Mouse (Mus musculus): ENCODE results near the gene Krt13. TPM values are rescaled to one million over a fixed set of nuclear protein-coding genes. Genes with fewer than 3 reads are reported as not detected.
A peak's percentile ranks its signal among the peaks of the same experiment; 100 is the strongest.

The Krt13 gene
- total RNA-seq, 2 experiments from 2014 or later: not detected

GRCm38 (mm10) chr11:100145104-100145503, 23.7 kb upstream of the Krt13 start:
- TF ChIP-seq CTCF (IDR thresholded peaks at IDR 0.05): no peak
- Histone ChIP-seq H3K27ac (no peak overlapping the region), H3K4me3 (peak overlapping the region; percentile 41)
- DNase-seq: no peak
- intact Hi-C loops (cut with DNase I): no loop called here

GRCm38 (mm10) chr11:100140966-100141365, 19.6 kb upstream of the Krt13 start:
- Histone ChIP-seq H3K27ac (no peak overlapping the region), H3K4me3 (no peak overlapping the region)
- TF ChIP-seq CTCF (IDR thresholded peaks at IDR 0.05): no peak; the same call in 1 of the 2 replicates
- intact Hi-C loops (cut with DNase I): no loop called here
- DNase-seq: peak; percentile 74

GRCm38 (mm10) chr11:100139391-100139790, 18.0 kb upstream of the Krt13 start:
- Histone ChIP-seq H3K27ac (no peak overlapping the region), H3K4me3 (no peak overlapping the region)
- no peak for TF ChIP-seq CTCF (IDR thresholded peaks at IDR 0.05)
- intact Hi-C loops (cut with DNase I): no loop called here
- no peak for DNase-seq

DNA sequence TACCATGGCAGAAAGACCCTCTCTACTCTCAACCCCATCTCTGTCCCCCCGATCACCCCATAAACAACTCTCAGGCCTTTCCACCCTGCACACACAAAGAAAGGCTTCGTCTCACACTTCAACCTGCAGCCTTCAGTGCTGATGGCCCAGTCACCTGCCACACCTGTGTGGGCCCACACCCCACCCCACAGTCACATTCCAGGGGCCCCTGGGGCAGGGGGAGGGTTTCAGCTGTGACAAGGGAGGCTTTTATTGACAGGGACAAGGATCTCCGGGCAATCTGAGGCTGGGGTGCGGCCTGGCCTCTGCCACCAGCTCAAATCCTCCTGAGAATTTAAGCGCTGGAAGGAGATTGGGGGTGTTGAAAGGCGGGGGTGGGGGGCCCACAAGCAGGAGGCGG, 17.4 kb upstream of the Krt13 start:
- TF ChIP-seq CTCF (IDR thresholded peaks at IDR 0.05): no peak
- no peak overlapping the region for H3K27ac ChIP-seq
- intact Hi-C loops (cut with DNase I): no loop called here
- no peak for DNase-seq
- no peak overlapping the region for H3K4me3 ChIP-seq

GRCm38 (mm10) chr11:100137693-100138092, 16.3 kb upstream of the Krt13 start:
- no peak for DNase-seq
- intact Hi-C loops (cut with DNase I): no loop called here
- Histone ChIP-seq H3K4me3 (no peak overlapping the region), H3K27ac (no peak overlapping the region)
- TF ChIP-seq CTCF (IDR thresholded peaks at IDR 0.05): no peak

DNA sequence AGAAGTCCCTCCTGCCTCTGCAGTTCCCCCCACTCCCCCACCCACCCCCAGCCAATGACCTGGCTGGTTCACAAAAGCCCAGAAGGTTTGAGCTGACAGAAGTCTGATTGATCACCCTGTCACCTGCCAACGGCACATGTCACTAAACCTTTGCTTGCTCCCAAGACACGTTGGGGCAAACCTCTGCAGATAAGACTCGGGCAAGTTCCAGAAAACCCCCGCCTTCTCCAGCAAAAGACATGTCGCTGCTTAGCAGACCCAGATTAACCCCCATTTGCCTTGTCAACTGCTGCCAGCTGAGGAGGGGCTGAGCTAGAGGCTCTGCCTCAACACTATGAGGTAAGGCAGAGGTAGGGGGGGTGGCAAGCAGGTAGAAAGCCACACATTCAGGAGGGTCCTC, 15.2 kb upstream of the Krt13 start:
- intact Hi-C loops (cut with DNase I): no loop called here
- TF ChIP-seq CTCF (IDR thresholded peaks at IDR 0.05): no peak
- H3K27ac ChIP-seq: no peak overlapping the region

GRCm38 (mm10) chr11:100135731-100136130, 14.4 kb upstream of the Krt13 start, which contains the start of gene Krt15:
Gene Krt15 (minus strand): TSS chr11:100135928.
- TF ChIP-seq CTCF (IDR thresholded peaks at IDR 0.05): no peak
- intact Hi-C loops (cut with DNase I): no loop called here
- DNase-seq: no peak
- H3K27ac ChIP-seq: no peak within 1 kb of the TSS
- no peak within 1 kb of the TSS for H3K4me3 ChIP-seq

More for the DNA sequence above, 15.2 kb upstream of the Krt13 start:
- no peak overlapping the region for H3K4me3 ChIP-seq
- no peak for DNase-seq

DNA sequence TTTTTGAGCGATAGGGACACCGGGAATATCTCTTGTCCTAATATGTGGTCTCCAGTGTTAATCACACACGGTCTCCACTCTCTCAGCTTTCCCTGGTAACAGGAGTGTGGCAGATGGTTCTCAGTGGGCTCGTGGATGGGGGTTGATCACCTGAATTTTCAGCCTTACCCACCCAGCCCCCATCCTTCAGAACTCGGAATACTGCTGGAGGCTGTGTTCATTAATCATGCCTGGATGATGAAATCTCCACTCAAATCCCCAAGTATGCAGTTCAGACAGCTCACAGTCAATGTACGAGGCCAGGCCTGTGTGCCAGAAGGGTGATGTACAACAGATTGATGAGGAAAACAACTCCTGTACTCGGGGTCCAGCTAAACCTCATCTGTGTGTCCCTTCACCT, 3.5 kb upstream of the Krt13 start:
- intact Hi-C loops (cut with DNase I): no loop called here
- H3K4me3 ChIP-seq: no peak overlapping the region
- TF ChIP-seq CTCF (IDR thresholded peaks at IDR 0.05): no peak
- H3K27ac ChIP-seq: no peak overlapping the region
- DNase-seq: no peak

- no peak overlapping the region for H3K27ac ChIP-seq
- no peak for TF ChIP-seq CTCF (IDR thresholded peaks at IDR 0.05)
- no peak for DNase-seq
- intact Hi-C loops (cut with DNase I): no loop called here
- H3K4me3 ChIP-seq: no peak overlapping the region
Measured at GRCm38 (mm10) chr11:100120331-100120730, 1.0 kb downstream of the Krt13 start.

DNA sequence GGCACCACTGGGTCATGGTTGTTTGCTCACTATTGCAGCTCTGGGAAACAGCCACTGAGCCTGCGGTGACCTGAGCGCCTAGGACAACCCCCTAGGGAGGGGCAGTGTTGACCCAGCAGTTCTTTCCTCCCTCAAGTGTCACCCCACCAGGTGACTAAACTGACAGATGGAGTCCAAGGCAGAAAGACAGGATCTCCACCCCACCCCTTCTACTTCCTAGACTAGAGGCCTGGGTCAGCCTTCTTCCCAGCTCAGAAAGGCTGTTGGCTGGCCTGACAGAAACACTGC, 7.7 kb downstream of the Krt13 start:
- TF ChIP-seq CTCF (IDR thresholded peaks at IDR 0.05): no peak
- Histone ChIP-seq H3K27ac (no peak overlapping the region), H3K4me3 (no peak overlapping the region)
- no peak for DNase-seq
- intact Hi-C loops (cut with DNase I): no loop called here

GRCm38 (mm10) chr11:100112935-100113741, 8.2 kb downstream of the Krt13 start:
- no peak overlapping the region for H3K4me3 ChIP-seq
- no peak for TF ChIP-seq CTCF (IDR thresholded peaks at IDR 0.05)
- no peak for DNase-seq
- intact Hi-C loops (cut with DNase I): no loop called here
- no peak overlapping the region for H3K27ac ChIP-seq

GRCm38 (mm10) chr11:100105576-100106122, 15.7 kb downstream of the Krt13 start, which contains the start of gene Krt36:
Gene Krt36 (minus strand): TSS chr11:100105626.
- DNase-seq: no peak
- H3K27ac ChIP-seq: no peak within 1 kb of the TSS
- no peak for TF ChIP-seq CTCF (IDR thresholded peaks at IDR 0.05)
- H3K4me3 ChIP-seq: no peak within 1 kb of the TSS
- intact Hi-C loops (cut with DNase I): no loop called here

DNA sequence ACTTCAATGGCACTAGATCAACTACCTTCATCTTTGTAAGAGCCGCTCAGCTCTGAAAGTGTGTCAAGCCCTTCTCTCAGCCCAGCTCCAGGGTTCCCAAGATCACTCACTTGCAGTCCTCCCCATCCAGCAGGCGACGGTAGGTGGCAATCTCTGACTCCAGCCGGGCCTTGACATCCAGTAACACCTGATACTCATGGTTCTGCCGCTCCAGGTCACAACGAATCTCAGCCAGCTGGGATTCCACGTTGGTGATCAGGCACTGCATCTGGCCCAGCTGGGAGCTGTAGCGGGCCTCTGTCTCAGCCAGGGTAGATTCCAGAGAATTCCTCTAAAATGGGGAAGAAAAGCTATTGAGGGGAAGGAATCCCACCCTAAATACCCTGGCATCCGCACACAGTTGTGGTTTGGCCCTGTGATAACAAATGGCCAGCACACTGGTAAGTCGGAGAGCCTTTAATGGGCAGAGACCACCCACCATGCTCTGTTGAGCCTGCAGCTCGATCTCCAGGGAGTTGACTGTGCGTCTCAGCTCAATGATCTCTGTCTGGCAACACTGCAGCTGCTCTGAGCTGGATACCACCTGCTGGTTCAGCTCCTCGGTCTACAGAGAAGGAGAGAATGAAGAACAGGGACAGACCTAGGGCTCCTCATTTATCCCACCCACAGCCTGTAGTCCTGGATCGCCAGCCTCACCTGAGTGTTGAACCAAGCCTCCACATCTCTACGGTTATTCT, 18.5 kb downstream of the Krt13 start:
- intact Hi-C loops (cut with DNase I): no loop called here

More for the DNA sequence above, 18.5 kb downstream of the Krt13 start:
- DNase-seq: peak; percentile 18
- Histone ChIP-seq H3K4me3 (no peak overlapping the region), H3K27ac (no peak overlapping the region)
- peak; percentile 22; the same call in 1 of the 2 replicates for TF ChIP-seq CTCF (IDR thresholded peaks at IDR 0.05)
